Mouse (Mus musculus): ENCODE data around the gene Tctex1d2. TPM values are rescaled to one million over a fixed set of nuclear protein-coding genes. Genes with fewer than 3 reads are reported as not detected.

Tctex1d2 gene
- 15.3 and 16.9 TPM in 2 replicates for polyA plus RNA-seq (2012; rRNA removed)
- 25.6 and 25.9 TPM in 2 replicates for polyA plus RNA-seq (2014; fragmentation: Nextera tagmentation; extraction: Ambion mirVana)

DNA sequence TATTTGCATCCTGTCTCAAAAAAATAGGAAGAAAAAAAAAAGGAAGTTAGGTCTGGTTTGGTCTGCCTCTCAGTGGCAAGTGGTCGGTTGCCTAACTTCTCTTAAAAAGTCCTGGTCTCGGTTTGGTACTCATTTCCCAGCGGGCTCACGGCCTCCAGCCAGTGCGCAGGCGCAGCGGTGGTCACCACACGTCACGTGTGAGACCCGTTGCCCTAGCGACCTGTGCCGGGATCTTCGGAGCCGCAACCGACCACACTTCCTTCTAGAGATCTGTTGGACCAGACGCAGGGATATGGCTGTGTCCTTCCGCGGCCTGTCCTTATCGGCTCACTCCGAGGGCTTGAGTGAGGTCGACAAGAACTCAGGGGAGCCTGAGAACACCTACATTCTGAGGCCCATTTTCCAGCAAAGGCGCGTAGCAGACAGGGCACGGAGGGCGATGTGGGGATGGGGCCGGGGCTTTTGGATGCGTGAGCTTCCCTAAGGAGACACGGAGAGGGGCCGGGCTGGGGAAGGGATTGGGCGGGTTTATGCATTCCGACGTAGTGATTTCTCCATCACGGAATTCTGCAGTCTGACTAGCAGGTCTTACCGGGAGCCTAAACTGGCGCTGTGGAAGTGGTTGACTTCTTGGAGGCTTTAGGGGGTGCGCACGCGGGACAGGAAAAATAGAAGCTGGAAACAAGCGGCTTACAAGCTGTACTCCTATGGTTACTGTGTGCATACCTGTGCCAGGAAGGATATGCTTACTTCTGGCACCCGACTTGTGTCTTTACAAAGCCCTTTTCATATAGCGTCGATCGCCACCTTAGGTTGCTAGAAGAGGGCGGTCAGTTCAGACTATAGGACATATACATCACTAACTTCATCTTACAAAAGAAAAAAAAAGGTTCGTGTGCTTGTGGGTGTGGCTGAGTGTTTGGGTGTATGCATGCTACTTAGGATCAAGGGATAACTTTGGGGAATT lies at the start of gene Tctex1d2:
Gene Tctex1d2, plus strand, starts transcription at position 186 of the 967 bp plus-strand sequence.
- TF ChIP-seq POLR2A (IDR thresholded peaks at IDR 0.05; ENCODE audit: borderline replicate concordance, extremely low read depth, insufficient read depth, insufficient read length), result peak; percentile 61; the same call in 1 of the 2 replicates

GRCm38 (mm10) chr16:32371351-32371750 lies 48.2 kb upstream of the Tctex1d2 start:
- no peak overlapping the region for H3K4me2 ChIP-seq (replicated peaks; ENCODE audit: low read depth, low read length, severe bottlenecking)
- no peak overlapping the region for H3K9ac ChIP-seq (ENCODE audit: low read depth, low read length, severe bottlenecking)
- H3K27me3 ChIP-seq (ENCODE audit: control insufficient read depth, insufficient read depth, low read length), result no peaks in the 10 kb centered on the region
- no peaks in the 10 kb centered on the region for H3K9me3 ChIP-seq (ENCODE audit: control insufficient read depth, low read length)
- DNase-seq (ENCODE audit: low spot score), result no peak
- H3K27ac ChIP-seq (replicated peaks; ENCODE audit: low read depth, low read length), result no peak overlapping the region
- no peaks in the 10 kb centered on the region for H3K4me1 ChIP-seq (ENCODE audit: control insufficient read depth, insufficient read depth, low read length)
- no peak for TF ChIP-seq POLR2A (IDR thresholded peaks at IDR 0.05; ENCODE audit: borderline replicate concordance, extremely low read depth, insufficient read depth, insufficient read length)
- WGBS, result 80% methylated on average over 4 of the region's 4 CpGs
- ATAC-seq (ENCODE audit: low FRiP score, low read depth), result no peak
- no peak overlapping the region for H3K4me3 ChIP-seq (replicated peaks; ENCODE audit: low read length)
- peaks cover 71% of the 10 kb centered on the region for H3K36me3 ChIP-seq (ENCODE audit: control insufficient read depth, insufficient read depth, low read length)

More for the DNA sequence above, at the start of gene Tctex1d2:
- H3K9ac ChIP-seq (ENCODE audit: low read depth, low read length, severe bottlenecking), result peak within 1 kb of the TSS; percentile 72
- peaks cover 6% of the 10 kb centered on the region; the same call in 1 of the 2 replicates for H3K4me1 ChIP-seq (ENCODE audit: control insufficient read depth, insufficient read depth, low read length)
- peak; percentile 95 for DNase-seq (ENCODE audit: low spot score)
- H3K36me3 ChIP-seq (ENCODE audit: control insufficient read depth, insufficient read depth, low read length), result no peaks in the 10 kb centered on the region
- peak; percentile 98 for ATAC-seq (ENCODE audit: low FRiP score, low read depth)
- H3K4me2 ChIP-seq (replicated peaks; ENCODE audit: low read depth, low read length, severe bottlenecking), result peak within 1 kb of the TSS; percentile 55
- no peaks in the 10 kb centered on the region for H3K9me3 ChIP-seq (ENCODE audit: control insufficient read depth, low read length)
- peak within 1 kb of the TSS; percentile 96 for H3K27ac ChIP-seq (replicated peaks; ENCODE audit: low read depth, low read length)
- H3K27me3 ChIP-seq (ENCODE audit: control insufficient read depth, insufficient read depth, low read length), result no peaks in the 10 kb centered on the region
- H3K4me3 ChIP-seq (replicated peaks; ENCODE audit: low read length), result peak within 1 kb of the TSS; percentile 57
- 2% methylated on average over 45 of the region's 45 CpGs for WGBS

DNA sequence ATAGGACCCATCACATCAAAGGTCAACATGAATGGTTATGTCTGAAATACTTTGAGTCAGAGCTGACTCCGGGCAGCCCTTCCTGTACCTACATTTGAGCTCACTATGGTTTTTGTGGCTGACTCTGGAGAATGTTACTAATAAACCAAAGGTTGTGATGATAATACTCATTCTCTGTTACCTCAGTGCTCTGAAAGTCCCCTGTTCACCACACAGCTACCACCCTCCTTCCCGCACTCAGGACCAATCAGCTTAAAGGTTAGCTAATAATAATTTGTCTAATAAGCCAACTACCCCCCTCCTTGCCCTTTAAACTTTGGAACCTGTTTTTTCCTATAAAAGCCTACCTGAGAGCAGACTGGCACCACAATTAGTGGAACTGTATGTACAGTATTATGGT lies 39.9 kb upstream of the Tctex1d2 start:
- WGBS, result 93% methylated on average over 2 of the region's 2 CpGs
- H3K36me3 ChIP-seq (ENCODE audit: control insufficient read depth, insufficient read depth, low read length), result peaks cover 86% of the 10 kb centered on the region

GRCm38 (mm10) chr16:32382901-32383300 lies 36.6 kb upstream of the Tctex1d2 start:
- H3K4me3 ChIP-seq (replicated peaks; ENCODE audit: low read length), result no peak overlapping the region
- DNase-seq (ENCODE audit: low spot score) (no peak), ATAC-seq (ENCODE audit: low FRiP score, low read depth) (no peak)
- no peaks in the 10 kb centered on the region for H3K4me1 ChIP-seq (ENCODE audit: control insufficient read depth, insufficient read depth, low read length)
- H3K9ac ChIP-seq (ENCODE audit: low read depth, low read length, severe bottlenecking), result no peak overlapping the region
- H3K9me3 ChIP-seq (ENCODE audit: control insufficient read depth, low read length), result no peaks in the 10 kb centered on the region
- no peaks in the 10 kb centered on the region for H3K27me3 ChIP-seq (ENCODE audit: control insufficient read depth, insufficient read depth, low read length)
- H3K4me2 ChIP-seq (replicated peaks; ENCODE audit: low read depth, low read length, severe bottlenecking), result no peak overlapping the region
- no peak overlapping the region for H3K27ac ChIP-seq (replicated peaks; ENCODE audit: low read depth, low read length)
- H3K36me3 ChIP-seq (ENCODE audit: control insufficient read depth, insufficient read depth, low read length), result peaks cover 86% of the 10 kb centered on the region
- TF ChIP-seq POLR2A (IDR thresholded peaks at IDR 0.05; ENCODE audit: borderline replicate concordance, extremely low read depth, insufficient read depth, insufficient read length), result no peak

More for the DNA sequence above, 39.9 kb upstream of the Tctex1d2 start:
- H3K27ac ChIP-seq (replicated peaks; ENCODE audit: low read depth, low read length), result no peak overlapping the region
- no peak for TF ChIP-seq POLR2A (IDR thresholded peaks at IDR 0.05; ENCODE audit: borderline replicate concordance, extremely low read depth, insufficient read depth, insufficient read length)
- no peak overlapping the region for H3K9ac ChIP-seq (ENCODE audit: low read depth, low read length, severe bottlenecking)
- no peak overlapping the region for H3K4me3 ChIP-seq (replicated peaks; ENCODE audit: low read length)
- DNase-seq (ENCODE audit: low spot score), result no peak
- no peak overlapping the region for H3K4me2 ChIP-seq (replicated peaks; ENCODE audit: low read depth, low read length, severe bottlenecking)
- ATAC-seq (ENCODE audit: low FRiP score, low read depth), result no peak
- no peaks in the 10 kb centered on the region for H3K27me3 ChIP-seq (ENCODE audit: control insufficient read depth, insufficient read depth, low read length)
- no peaks in the 10 kb centered on the region for H3K4me1 ChIP-seq (ENCODE audit: control insufficient read depth, insufficient read depth, low read length)
- H3K9me3 ChIP-seq (ENCODE audit: control insufficient read depth, low read length), result no peaks in the 10 kb centered on the region

DNA sequence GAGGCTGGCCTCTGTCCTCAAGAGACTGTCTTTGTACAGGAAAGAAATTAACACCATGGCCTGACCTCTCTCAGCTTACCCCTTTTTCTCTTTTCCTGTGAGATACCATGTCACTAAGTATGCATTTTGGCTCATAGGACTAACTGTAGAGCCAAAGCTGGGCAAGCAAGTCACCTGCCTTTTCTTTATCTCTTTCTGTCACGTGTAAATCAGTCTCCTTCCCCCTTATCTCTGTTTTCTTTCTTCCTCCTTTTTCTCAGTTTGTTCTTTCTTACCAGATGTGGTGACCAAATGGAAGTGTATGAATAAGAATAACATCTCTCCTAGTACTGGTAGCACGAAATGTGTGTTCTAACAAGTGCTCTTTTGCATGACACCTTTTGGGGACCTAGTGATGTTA lies 34.6 kb upstream of the Tctex1d2 start:
- Histone ChIP-seq H3K4me1 (ENCODE audit: control insufficient read depth, insufficient read depth, low read length) (no peaks in the 10 kb centered on the region), H3K27ac (replicated peaks; ENCODE audit: low read depth, low read length) (no peak overlapping the region), H3K27me3 (ENCODE audit: control insufficient read depth, insufficient read depth, low read length) (no peaks in the 10 kb centered on the region), H3K36me3 (ENCODE audit: control insufficient read depth, insufficient read depth, low read length) (peaks cover 74% of the 10 kb centered on the region), H3K9ac (ENCODE audit: low read depth, low read length, severe bottlenecking) (no peak overlapping the region), H3K4me3 (replicated peaks; ENCODE audit: low read length) (no peak overlapping the region), H3K4me2 (replicated peaks; ENCODE audit: low read depth, low read length, severe bottlenecking) (no peak overlapping the region), H3K9me3 (ENCODE audit: control insufficient read depth, low read length) (no peaks in the 10 kb centered on the region)
- no peak for TF ChIP-seq POLR2A (IDR thresholded peaks at IDR 0.05; ENCODE audit: borderline replicate concordance, extremely low read depth, insufficient read depth, insufficient read length)
- ATAC-seq (ENCODE audit: low FRiP score, low read depth) (no peak), DNase-seq (ENCODE audit: low spot score) (no peak)
- WGBS, result 81% methylated on average over 2 of the region's 2 CpGs

Data from limb, embryonic 14.5 days (tissue).